ENCODE assay signal across 8 mouse cellular contexts in genomic region chr11:3650141-3650540, GRCm38 (mm10). TPM values are rescaled to one million over a fixed set of nuclear protein-coding genes. Genes with fewer than 3 reads are reported as not detected.
DNase-seq lines count a peak whose midpoint lies in the region; ATAC-seq lines count a peak whose summit lies in the region.

No protein-coding gene starts in this region.

- no peak overlapping the region for H3K9ac ChIP-seq in liver, embryonic 11.5 days (ENCODE audit: low read depth, low read length)
- H3K9ac ChIP-seq in limb, embryonic 12.5 days (replicated peaks), result no peak overlapping the region
- no peak overlapping the region; the same call in 1 of the 2 replicates for H3K9ac ChIP-seq in neural tube, embryonic 15.5 days (replicated peaks)

- H3K9me3 ChIP-seq in liver, embryonic 11.5 days (ENCODE audit: control insufficient read depth, low read length), result peaks cover 11% of the 10 kb centered on the region
- H3K9me3 ChIP-seq in forebrain, embryonic 10.5 days, result peaks cover 57% of the 10 kb centered on the region
- peaks cover 17% of the 10 kb centered on the region for H3K9me3 ChIP-seq in limb, embryonic 12.5 days
- peaks cover 3% of the 10 kb centered on the region; the same call in 1 of the 2 replicates for H3K9me3 ChIP-seq in neural tube, embryonic 15.5 days (replicated peaks)

- ATAC-seq in liver, embryonic 11.5 days (replicated peaks; ENCODE audit: low FRiP score), result no peak
- no peak for ATAC-seq in limb, embryonic 12.5 days (ENCODE audit: insufficient number of reproducible peaks, insufficient read depth, low FRiP score, low TSS enrichment, low read depth)
- no peak for ATAC-seq in neural tube, embryonic 15.5 days (ENCODE audit: low FRiP score)

- peak overlapping the region; percentile 92 for H3K4me2 ChIP-seq in liver, embryonic 11.5 days
- peak overlapping the region; percentile 68 for H3K4me2 ChIP-seq in limb, embryonic 12.5 days
- H3K4me2 ChIP-seq in neural tube, embryonic 15.5 days, result peak overlapping the region; percentile 81

- DNase-seq in liver, embryonic 11.5 days (ENCODE audit: low spot score), result no peak
- no peak for DNase-seq in liver
- DNase-seq in forebrain, embryonic 10.5 days (ENCODE audit: extremely low spot score, low spot score), result no peak
- DNase-seq in adrenal gland, adult 8-10 months, result no peak
- no peak for DNase-seq in adrenal gland, postnatal 14 days
- DNase-seq in adrenal gland, postnatal 10 days, result no peak

- H3K27ac ChIP-seq in liver, embryonic 11.5 days (ENCODE audit: low read depth, low read length), result no peak overlapping the region
- no peak overlapping the region for H3K27ac ChIP-seq in forebrain, embryonic 10.5 days
- H3K27ac ChIP-seq in limb, embryonic 12.5 days, result no peak overlapping the region
- H3K27ac ChIP-seq in neural tube, embryonic 15.5 days (replicated peaks), result no peak overlapping the region

- no peaks in the 10 kb centered on the region for H3K27me3 ChIP-seq in liver, embryonic 11.5 days (replicated peaks; ENCODE audit: control insufficient read depth, insufficient read depth, low read length)
- no peaks in the 10 kb centered on the region for H3K27me3 ChIP-seq in forebrain, embryonic 10.5 days (ENCODE audit: poor library complexity, severe bottlenecking)
- H3K27me3 ChIP-seq in limb, embryonic 12.5 days, result no peaks in the 10 kb centered on the region
- no peaks in the 10 kb centered on the region for H3K27me3 ChIP-seq in neural tube, embryonic 15.5 days (replicated peaks)

- WGBS in liver, embryonic 11.5 days, result 92% methylated on average over 6 of the region's 6 CpGs
- 95% methylated on average over 6 of the region's 6 CpGs for WGBS in forebrain, embryonic 10.5 days
- WGBS in limb, embryonic 12.5 days, result 92% methylated on average over 6 of the region's 6 CpGs
- 97% methylated on average over 6 of the region's 6 CpGs for WGBS in neural tube, embryonic 15.5 days

- peak overlapping the region; percentile 97 for H3K4me3 ChIP-seq in liver, embryonic 11.5 days (ENCODE audit: low read depth, low read length)
- peak overlapping the region; percentile 95 for H3K4me3 ChIP-seq in forebrain, embryonic 10.5 days
- H3K4me3 ChIP-seq in limb, embryonic 12.5 days (replicated peaks), result peak overlapping the region; percentile 79
- H3K4me3 ChIP-seq in neural tube, embryonic 15.5 days (replicated peaks), result peak overlapping the region; percentile 96

- peaks cover 7% of the 10 kb centered on the region for H3K4me1 ChIP-seq in liver, embryonic 11.5 days (replicated peaks; ENCODE audit: control insufficient read depth, insufficient read depth, low read length)
- peaks cover 21% of the 10 kb centered on the region for H3K4me1 ChIP-seq in forebrain, embryonic 10.5 days
- H3K4me1 ChIP-seq in limb, embryonic 12.5 days (replicated peaks), result peaks cover 16% of the 10 kb centered on the region
- H3K4me1 ChIP-seq in neural tube, embryonic 15.5 days, result peaks cover 40% of the 10 kb centered on the region

- peaks cover 20% of the 10 kb centered on the region for H3K36me3 ChIP-seq in liver, embryonic 11.5 days (ENCODE audit: control insufficient read depth, insufficient read depth, low read length)
- H3K36me3 ChIP-seq in forebrain, embryonic 10.5 days (replicated peaks), result peaks cover 84% of the 10 kb centered on the region
- peaks cover 48% of the 10 kb centered on the region for H3K36me3 ChIP-seq in limb, embryonic 12.5 days
- peaks cover 13% of the 10 kb centered on the region for H3K36me3 ChIP-seq in neural tube, embryonic 15.5 days

RNA-seq across cellular contexts. Expression of gene Morc2a, which starts 1.1 kb away (rescaled TPM):
- 19.3 and 19.8 TPM in 2 replicates for polyA plus RNA-seq in liver, embryonic 11.5 days (2014; fragmentation: Nextera tagmentation; extraction: Ambion mirVana)
- polyA plus RNA-seq in forebrain, embryonic 10.5 days (2016; fragmentation: Nextera tagmentation; extraction: Ambion mirVana), result 41.8 and 42.6 TPM in 2 replicates
- 50.5 and 54.0 TPM in 2 replicates for polyA plus RNA-seq in limb, embryonic 12.5 days (2016; fragmentation: Nextera tagmentation; extraction: Ambion mirVana)
- polyA plus RNA-seq in neural tube, embryonic 15.5 days (2015; fragmentation: Nextera tagmentation; extraction: Ambion mirVana), result 28.3 and 28.8 TPM in 2 replicates
- total RNA-seq in adrenal gland, adult 8-10 months (2022), result 10 to 100 TPM; 44.6 to 64.3 (median 51.3) TPM
- 39.2 and 53.2 TPM in 2 replicates for total RNA-seq in adrenal gland, postnatal 14 days (2021)
- 10 to 100 TPM; 33.1 to 44.9 TPM for total RNA-seq in adrenal gland, postnatal 10 days (2021)
